ENCODE assay signal across 35 mouse cellular contexts in the genomic region with DNA sequence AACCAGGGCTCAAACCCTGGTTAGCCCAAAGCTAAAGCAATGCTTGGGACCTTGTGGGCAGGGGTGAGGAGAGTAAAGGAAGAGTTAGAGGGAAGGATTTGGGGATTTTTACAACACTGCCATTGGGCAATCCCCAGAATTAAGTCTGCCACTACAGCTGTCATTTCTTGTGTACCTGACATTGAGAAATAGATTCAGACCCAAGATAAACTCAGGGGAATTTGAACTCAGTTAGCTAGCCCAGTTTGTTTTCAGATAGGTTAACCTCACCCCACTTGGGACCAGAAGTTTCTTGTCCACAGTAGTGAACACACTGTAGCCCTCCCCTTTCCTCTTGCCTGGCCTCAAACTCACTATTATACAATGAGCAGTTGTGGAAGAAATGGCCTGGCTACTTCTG. TPM values are rescaled to one million over a fixed set of nuclear protein-coding genes. Genes with fewer than 3 reads are reported as not detected.
A peak's percentile ranks its signal among the peaks of the same experiment; 100 is the strongest.
DNase-seq lines count a peak whose midpoint lies in the region; ATAC-seq and TF ChIP-seq lines count a peak whose summit lies in the region.
"Had no signal": no experiment of that assay in that cellular context is flagged by ENCODE, and none has a peak within 500 bp of the region (broad histone marks: within the 10 kb centered on the region; RNA-seq: fewer than 3 reads in every experiment).

No protein-coding gene starts in this region.

- 0 out of 2 replicates have a peak, but pooled peaks have one; percentile 13 for ATAC-seq in liver, embryonic 12.5 days
- no peak for ATAC-seq in liver, embryonic 11.5 days (replicated peaks; ENCODE audit: low FRiP score)
- ATAC-seq in inflammation-experienced regulatory T-cells, adult 6 months: peak; percentile 32
- peak; percentile 25; the same call in 1 of the 2 replicates for ATAC-seq in liver, postnatal 0 days
- no peak for ATAC-seq in heart, embryonic 11.5 days (replicated peaks; ENCODE audit: insufficient number of reproducible peaks, low FRiP score, low TSS enrichment)
- ATAC-seq: activated CD4-positive, CD25-positive, alpha-beta regulatory T cell, adult 4 months; forebrain, embryonic 13.5 days; midbrain, embryonic 13.5 days had no signal

- no peak for TF ChIP-seq CTCF in bone marrow, adult 2 months (IDR thresholded peaks at IDR 0.05; ENCODE audit: control insufficient read depth, insufficient read depth, low read length)
- no peak for TF ChIP-seq CTCF in liver, postnatal 0 days (IDR thresholded peaks at IDR 0.05; ENCODE audit: low read depth)

- no peaks in the 10 kb centered on the region for H3K36me3 ChIP-seq in liver, embryonic 12.5 days
- H3K36me3 ChIP-seq in liver, embryonic 11.5 days (ENCODE audit: control insufficient read depth, insufficient read depth, low read length): no peaks in the 10 kb centered on the region
- H3K36me3 ChIP-seq in liver, postnatal 0 days (replicated peaks; ENCODE audit: insufficient read depth, low read length): no peaks in the 10 kb centered on the region
- no peaks in the 10 kb centered on the region for H3K36me3 ChIP-seq in heart, embryonic 11.5 days (ENCODE audit: control insufficient read depth, insufficient read depth, low read length)
- H3K36me3 ChIP-seq: embryonic facial prominence, embryonic 10.5 days; embryonic facial prominence, embryonic 15.5 days; heart, embryonic 10.5 days; hindbrain, embryonic 13.5 days; lung, embryonic 15.5 days; midbrain, embryonic 13.5 days; neural tube, embryonic 15.5 days; stomach, embryonic 15.5 days had no signal

- TF ChIP-seq POLR2A in bone marrow, adult 2 months (IDR thresholded peaks at IDR 0.05; ENCODE audit: borderline replicate concordance, control insufficient read depth, low read depth, low read length): no peak

- H3K4me2 ChIP-seq in liver, embryonic 12.5 days: no peak overlapping the region
- H3K4me2 ChIP-seq in liver, embryonic 11.5 days: no peak overlapping the region
- H3K4me2 ChIP-seq in liver, postnatal 0 days (ENCODE audit: low read depth, low read length): no peak overlapping the region
- no peak overlapping the region for H3K4me2 ChIP-seq in heart, embryonic 11.5 days
- H3K4me2 ChIP-seq: embryonic facial prominence, embryonic 15.5 days; forebrain, embryonic 13.5 days; hindbrain, embryonic 13.5 days; lung, embryonic 15.5 days; midbrain, embryonic 13.5 days; neural tube, embryonic 15.5 days; stomach, embryonic 15.5 days had no signal

- no peak overlapping the region for H3K27ac ChIP-seq in liver, embryonic 12.5 days
- H3K27ac ChIP-seq in liver, embryonic 11.5 days (ENCODE audit: low read depth, low read length): no peak overlapping the region
- H3K27ac ChIP-seq in bone marrow, adult 2 months (ENCODE audit: control insufficient read depth, insufficient read depth, low read depth, low read length, poor library complexity): peak overlapping the region; percentile 58; the same call in 1 of the 2 replicates
- peak overlapping the region; percentile 77 for H3K27ac ChIP-seq in liver, postnatal 0 days (ENCODE audit: low read depth)
- H3K27ac ChIP-seq in heart, embryonic 11.5 days (ENCODE audit: low read depth, low read length): no peak overlapping the region
- H3K27ac ChIP-seq: embryonic facial prominence, embryonic 10.5 days; embryonic facial prominence, embryonic 15.5 days; forebrain, embryonic 13.5 days; heart, embryonic 10.5 days; hindbrain, embryonic 13.5 days; layer of hippocampus, adult 2 months; lung, embryonic 15.5 days; midbrain, embryonic 13.5 days; neural tube, embryonic 15.5 days; stomach, embryonic 15.5 days had no signal

- H3K4me1 ChIP-seq in liver, embryonic 12.5 days: peaks cover 10% of the 10 kb centered on the region; the same call in 1 of the 2 replicates
- H3K4me1 ChIP-seq in liver, embryonic 11.5 days (replicated peaks; ENCODE audit: control insufficient read depth, insufficient read depth, low read length): no peaks in the 10 kb centered on the region; the same call in 1 of the 2 replicates
- peaks cover 9% of the 10 kb centered on the region; the same call in 1 of the 2 replicates for H3K4me1 ChIP-seq in bone marrow, adult 2 months (ENCODE audit: control insufficient read depth, insufficient read depth, low read length)
- peaks cover 51% of the 10 kb centered on the region for H3K4me1 ChIP-seq in liver, postnatal 0 days (ENCODE audit: insufficient read depth)
- H3K4me1 ChIP-seq in heart, embryonic 11.5 days (ENCODE audit: control insufficient read depth, insufficient read depth, low read length): no peaks in the 10 kb centered on the region
- H3K4me1 ChIP-seq: embryonic facial prominence, embryonic 15.5 days; forebrain, embryonic 13.5 days; heart, embryonic 10.5 days; hindbrain, embryonic 13.5 days; lung, embryonic 15.5 days; megakaryocyte, embryonic 14.5 days; midbrain, embryonic 13.5 days; neural tube, embryonic 15.5 days; stomach, embryonic 15.5 days had no signal

- no peak overlapping the region for H3K9ac ChIP-seq in liver, embryonic 12.5 days
- no peak overlapping the region for H3K9ac ChIP-seq in liver, embryonic 11.5 days (ENCODE audit: low read depth, low read length)
- H3K9ac ChIP-seq in liver, postnatal 0 days (replicated peaks): no peak overlapping the region
- no peak overlapping the region for H3K9ac ChIP-seq in heart, embryonic 11.5 days (ENCODE audit: low read depth, low read length)
- H3K9ac ChIP-seq: embryonic facial prominence, embryonic 15.5 days; forebrain, embryonic 13.5 days; hindbrain, embryonic 13.5 days; lung, embryonic 15.5 days; midbrain, embryonic 13.5 days; neural tube, embryonic 15.5 days; stomach, embryonic 15.5 days had no signal

- no peak for TF ChIP-seq EP300 in liver, postnatal 0 days (IDR thresholded peaks at IDR 0.05; ENCODE audit: low read depth)

- no peak for DNase-seq in liver, embryonic 11.5 days (ENCODE audit: low spot score)
- DNase-seq in liver, postnatal 0 days: no peak
- DNase-seq in gastrocnemius, postnatal 25 days: no peak
- no peak for DNase-seq in thymus, postnatal 14 days
- DNase-seq: adrenal gland, adult 8-10 months; cerebellum, adult 8-10 months; cerebellum, postnatal 25 days; gastrocnemius, postnatal 10 days; heart, adult 11 months; heart, postnatal 4 days; kidney, adult 11 months; kidney, postnatal 36 days; left cerebral cortex, postnatal 4 days; lung, postnatal 36 days; retina, postnatal 1 day; right cerebral cortex, postnatal 14 days had no signal

- H3K4me3 ChIP-seq in liver, embryonic 12.5 days: no peak overlapping the region
- H3K4me3 ChIP-seq in liver, embryonic 11.5 days (ENCODE audit: low read depth, low read length): no peak overlapping the region
- no peak overlapping the region for H3K4me3 ChIP-seq in bone marrow, adult 2 months (replicated peaks; ENCODE audit: control insufficient read depth, low read depth, low read length)
- H3K4me3 ChIP-seq in liver, postnatal 0 days (ENCODE audit: low read depth, low read length): no peak overlapping the region
- H3K4me3 ChIP-seq in heart, embryonic 11.5 days (ENCODE audit: low read depth, low read length): no peak overlapping the region
- H3K4me3 ChIP-seq: embryonic facial prominence, embryonic 10.5 days; embryonic facial prominence, embryonic 15.5 days; forebrain, embryonic 13.5 days; heart, embryonic 10.5 days; hindbrain, embryonic 13.5 days; layer of hippocampus, adult 2 months; lung, embryonic 15.5 days; megakaryocyte, embryonic 14.5 days; midbrain, embryonic 13.5 days; neural tube, embryonic 15.5 days; stomach, embryonic 15.5 days had no signal

- no peaks in the 10 kb centered on the region for H3K9me3 ChIP-seq in liver, embryonic 12.5 days (replicated peaks)
- no peaks in the 10 kb centered on the region for H3K9me3 ChIP-seq in liver, embryonic 11.5 days (ENCODE audit: control insufficient read depth, low read length)
- no peaks in the 10 kb centered on the region for H3K9me3 ChIP-seq in liver, postnatal 0 days (ENCODE audit: low read length)
- no peaks in the 10 kb centered on the region for H3K9me3 ChIP-seq in heart, embryonic 11.5 days (replicated peaks; ENCODE audit: control insufficient read depth, low read length)
- H3K9me3 ChIP-seq: embryonic facial prominence, embryonic 10.5 days; embryonic facial prominence, embryonic 15.5 days; forebrain, embryonic 13.5 days; heart, embryonic 10.5 days; hindbrain, embryonic 13.5 days; lung, embryonic 15.5 days; midbrain, embryonic 13.5 days; neural tube, embryonic 15.5 days; stomach, embryonic 15.5 days had no signal

- H3K27me3 ChIP-seq in liver, embryonic 12.5 days (replicated peaks): peaks cover 5% of the 10 kb centered on the region; the same call in 1 of the 2 replicates
- no peaks in the 10 kb centered on the region for H3K27me3 ChIP-seq in liver, embryonic 11.5 days (replicated peaks; ENCODE audit: control insufficient read depth, insufficient read depth, low read length)
- H3K27me3 ChIP-seq in liver, postnatal 0 days (ENCODE audit: insufficient read depth, low read length): no peaks in the 10 kb centered on the region
- 0 out of 2 replicates have a peak, but pooled peaks cover 3% of the 10 kb centered on the region for H3K27me3 ChIP-seq in heart, embryonic 11.5 days (ENCODE audit: control insufficient read depth, insufficient read depth, low read length)
- H3K27me3 ChIP-seq: embryonic facial prominence, embryonic 15.5 days; forebrain, embryonic 13.5 days; lung, embryonic 15.5 days; midbrain, embryonic 13.5 days; neural tube, embryonic 15.5 days; stomach, embryonic 15.5 days had no signal

RNA-seq across cellular contexts. Expression of gene Dgat2, which starts 8.9 kb away (rescaled TPM):
- polyA plus RNA-seq in liver, embryonic 12.5 days (2016; fragmentation: Nextera tagmentation; extraction: Ambion mirVana): 57.5 and 59.3 TPM in 2 replicates
- polyA plus RNA-seq in liver, embryonic 11.5 days (2014; fragmentation: Nextera tagmentation; extraction: Ambion mirVana): 59.9 and 60.1 TPM in 2 replicates
- 3.8 and 10.9 TPM in 2 replicates for polyA plus RNA-seq in bone marrow, adult 2 months (2011; ENCODE audit: insufficient read depth, insufficient read length, low replicate concordance, missing spikeins)
- polyA plus RNA-seq in inflammation-experienced regulatory T-cells, adult 6 months (2017; shearing (Covaris generic)): 1 to 10 TPM in 1 of 3 experiments, under 1 TPM in 2; 0.54 to 1.8 (median 0.91) TPM
- 226 and 249 TPM in 2 replicates for polyA plus RNA-seq in liver, postnatal 0 days (2015; fragmentation: Nextera tagmentation; extraction: Ambion mirVana)
- 10 to 100 TPM; 34.1 to 57.3 TPM for total RNA-seq in gastrocnemius, postnatal 25 days (2021)
- polyA plus RNA-seq in heart, embryonic 11.5 days (2014; fragmentation: Nextera tagmentation; extraction: Ambion mirVana): 8.4 and 8.7 TPM in 2 replicates

RNA-seq across cellular contexts. Expression of gene Mogat2, which starts 47.0 kb away (rescaled TPM):
- 28.8 and 33.9 TPM in 2 replicates for polyA plus RNA-seq in liver, embryonic 12.5 days (2016; fragmentation: Nextera tagmentation; extraction: Ambion mirVana)
- polyA plus RNA-seq in liver, embryonic 11.5 days (2014; fragmentation: Nextera tagmentation; extraction: Ambion mirVana): 37.8 and 42.2 TPM in 2 replicates
- polyA plus RNA-seq in bone marrow, adult 2 months (2011; ENCODE audit: insufficient read depth, insufficient read length, low replicate concordance, missing spikeins): 1.1 and 5.9 TPM in 2 replicates
- not detected for polyA plus RNA-seq in inflammation-experienced regulatory T-cells, adult 6 months (2017; shearing (Covaris generic))
- polyA plus RNA-seq in liver, postnatal 0 days (2015; fragmentation: Nextera tagmentation; extraction: Ambion mirVana): 3.9 and 4.0 TPM in 2 replicates
- not detected for total RNA-seq in gastrocnemius, postnatal 25 days (2021)
- 4.2 and 7.1 TPM in 2 replicates for polyA plus RNA-seq in heart, embryonic 11.5 days (2014; fragmentation: Nextera tagmentation; extraction: Ambion mirVana)
- total RNA-seq: heart, postnatal 4 days; layer of hippocampus, adult 2 months; layer of hippocampus, postnatal 25 days; left cerebral cortex, adult 8-10 months; monocyte, adult 5-6 weeks had no signal
- polyA plus RNA-seq: activated CD4-positive, CD25-positive, alpha-beta regulatory T cell, adult 4 months had no signal

RNA-seq across cellular contexts. Expression of gene Uvrag, which starts 50.5 kb away (rescaled TPM):
- polyA plus RNA-seq in liver, embryonic 12.5 days (2016; fragmentation: Nextera tagmentation; extraction: Ambion mirVana): 13.5 and 15.1 TPM in 2 replicates
- 14.5 and 16.2 TPM in 2 replicates for polyA plus RNA-seq in liver, embryonic 11.5 days (2014; fragmentation: Nextera tagmentation; extraction: Ambion mirVana)
- 10.5 and 38.2 TPM in 2 replicates for polyA plus RNA-seq in bone marrow, adult 2 months (2011; ENCODE audit: insufficient read depth, insufficient read length, low replicate concordance, missing spikeins)
- 1 to 10 TPM; 5.7 to 9.7 (median 7.0) TPM for polyA plus RNA-seq in inflammation-experienced regulatory T-cells, adult 6 months (2017; shearing (Covaris generic))
- 9.4 and 11.9 TPM in 2 replicates for polyA plus RNA-seq in liver, postnatal 0 days (2015; fragmentation: Nextera tagmentation; extraction: Ambion mirVana)
- total RNA-seq in gastrocnemius, postnatal 25 days (2021): 10 to 100 TPM in 1 of 2 experiments, 1 to 10 TPM in 1; 9.1 to 10.8 TPM
- polyA plus RNA-seq in heart, embryonic 11.5 days (2014; fragmentation: Nextera tagmentation; extraction: Ambion mirVana): 14.5 and 16.7 TPM in 2 replicates

Comparison
In these comparisons a context has a peak if more than half of its experiments do, and no peak if none do; other contexts are left out.
1. ATAC-seq: peak in liver, embryonic 12.5 days (single experiment), inflammation-experienced regulatory T-cells, adult 6 months (single experiment) and liver, postnatal 0 days (single experiment); none in liver, embryonic 11.5 days (single experiment) and heart, embryonic 11.5 days (single experiment).
2. H3K27ac ChIP-seq: peak in bone marrow, adult 2 months (single experiment) and liver, postnatal 0 days (single experiment); none in liver, embryonic 12.5 days (single experiment), liver, embryonic 11.5 days (single experiment) and heart, embryonic 11.5 days (single experiment).